Mouse (Mus musculus) embryo, embryonic 9.5 days (tissue): ENCODE results near the gene Psmd3.
"Not testable (repeated sequence)": the region's sequence is repeated elsewhere in the genome, so short reads cannot be mapped to it uniquely, and the experiment has no call there.

Experiments used
- DNase-seq: peaks from one replicate; pipeline ENCODE4 v3.0.0-alpha.2; 2017; ENCODE audit errors: extremely low spot score

Gene Psmd3

DNA sequence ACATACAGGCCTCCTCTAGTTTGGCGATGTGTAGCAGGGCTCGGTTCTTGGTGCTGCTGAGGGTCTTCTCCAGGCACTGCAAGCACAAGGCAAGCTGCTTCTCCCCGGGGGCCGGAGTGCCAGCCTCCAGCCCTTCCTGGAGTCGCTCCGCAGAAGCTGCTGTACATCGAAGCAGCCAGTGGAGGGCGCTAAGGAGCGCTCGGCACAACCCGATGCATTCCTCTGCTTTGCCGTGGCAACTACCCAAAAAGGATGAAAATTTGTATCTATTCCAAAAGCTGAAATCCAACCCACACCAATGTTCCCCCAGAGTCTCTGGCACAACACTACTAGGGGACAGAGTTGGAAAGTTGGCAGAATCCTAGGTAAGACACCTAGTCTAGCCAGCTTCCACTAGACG, 35.5 kb downstream of the Psmd3 start:
- DNase-seq = peak; percentile 60

DNA sequence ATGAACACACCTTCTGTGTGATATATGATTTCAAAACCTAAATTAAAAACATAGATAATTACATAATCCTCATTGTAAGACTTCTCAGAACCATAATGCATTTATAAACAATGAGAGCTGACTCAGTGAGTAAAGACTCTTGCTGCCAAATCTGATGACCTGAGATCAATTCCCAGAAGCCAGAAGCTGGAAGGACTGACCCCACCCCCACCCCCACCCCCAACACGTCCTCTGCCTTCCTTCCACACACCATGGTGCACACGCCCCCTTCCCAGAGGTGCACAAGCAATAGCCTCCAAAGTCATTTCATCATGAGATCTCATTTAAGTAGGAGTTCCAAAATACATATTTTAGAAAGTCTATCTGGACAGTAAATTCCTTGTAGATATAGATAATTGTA, 38.4 kb downstream of the Psmd3 start:
- DNase-seq = no peak

DNA sequence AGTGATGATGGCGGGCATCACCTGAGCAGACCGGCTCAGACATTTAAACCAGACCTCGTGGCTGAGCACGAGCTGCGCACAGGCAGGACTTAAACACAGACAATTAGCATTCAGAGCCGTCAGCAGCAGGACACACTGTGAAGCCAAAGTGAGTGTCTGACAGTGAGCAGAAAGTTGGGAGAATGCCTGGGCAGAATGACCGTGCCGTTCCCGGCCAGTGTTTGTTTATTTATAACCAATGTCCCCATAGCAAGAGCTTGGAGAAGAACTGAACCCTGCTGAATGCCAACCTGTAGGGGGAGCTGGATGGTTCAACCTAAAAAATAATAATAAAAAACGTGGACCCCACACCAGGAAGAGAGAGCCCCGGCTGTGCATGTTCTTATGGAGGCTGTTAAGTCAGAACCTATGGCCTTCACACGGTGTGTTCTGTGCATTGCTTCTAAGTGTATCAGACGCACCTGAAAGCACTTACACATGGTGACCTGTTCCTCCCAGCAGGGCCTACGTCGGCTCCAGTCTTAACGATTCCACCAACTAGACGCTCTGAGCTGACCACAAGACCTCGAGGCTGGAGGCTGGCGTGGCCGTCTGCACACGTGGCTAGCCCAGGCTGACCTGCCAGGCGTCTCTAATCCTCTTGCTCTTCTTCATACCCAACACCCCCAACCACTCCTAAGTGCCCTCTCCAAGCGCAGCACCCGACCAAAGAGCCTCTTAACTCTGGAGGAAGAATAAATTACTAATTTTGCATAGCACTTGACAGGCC, 39.3 kb downstream of the Psmd3 start:
- DNase-seq = no peak

DNA sequence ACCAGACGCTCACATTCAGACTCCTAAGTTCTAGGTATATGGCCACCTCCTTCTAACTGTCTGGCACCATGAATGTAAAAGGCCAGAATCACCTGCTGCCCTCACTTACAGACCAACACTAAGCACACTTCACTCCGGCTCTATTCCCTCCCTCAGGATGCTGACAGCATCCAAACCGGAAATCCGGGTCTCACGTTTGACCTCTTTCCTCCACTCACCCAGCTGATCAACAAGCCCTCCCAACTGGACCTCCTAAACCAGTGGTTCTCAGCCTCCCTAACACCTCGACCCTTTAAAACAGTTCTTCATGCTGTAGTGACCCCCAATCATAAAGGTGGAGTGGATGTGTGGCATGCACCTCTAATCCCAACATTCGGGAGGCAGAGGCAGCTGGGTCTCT, 40.7 kb downstream of the Psmd3 start:
- no peak for DNase-seq

DNA sequence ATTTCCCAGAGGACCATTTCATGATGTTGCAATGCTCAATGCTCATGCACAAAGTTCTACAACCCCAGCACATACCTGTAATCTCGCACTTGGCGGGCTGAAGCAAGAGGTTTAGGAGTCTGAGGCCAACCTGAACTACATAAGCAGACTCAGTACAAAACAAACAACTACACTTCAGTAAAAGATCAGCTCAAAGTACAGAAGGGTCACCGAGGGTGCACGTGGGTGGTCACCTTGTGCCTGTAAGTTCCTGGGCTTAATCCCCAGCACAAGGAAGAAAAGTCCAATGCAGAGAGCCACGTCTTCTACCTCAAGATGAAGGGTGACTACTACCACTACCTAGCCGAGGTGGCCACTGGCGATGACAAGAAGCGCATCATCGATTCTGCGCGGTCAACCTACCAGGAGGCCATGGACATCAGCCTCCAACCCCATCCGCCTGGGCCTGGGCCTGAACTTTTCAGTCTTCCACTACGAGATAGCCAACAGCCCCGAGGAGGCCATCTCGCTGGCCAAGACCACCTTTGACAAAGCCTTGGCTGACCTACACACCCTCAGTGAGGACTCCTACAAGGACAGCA, 43.7 kb downstream of the Psmd3 start:
- no peak for DNase-seq

DNA sequence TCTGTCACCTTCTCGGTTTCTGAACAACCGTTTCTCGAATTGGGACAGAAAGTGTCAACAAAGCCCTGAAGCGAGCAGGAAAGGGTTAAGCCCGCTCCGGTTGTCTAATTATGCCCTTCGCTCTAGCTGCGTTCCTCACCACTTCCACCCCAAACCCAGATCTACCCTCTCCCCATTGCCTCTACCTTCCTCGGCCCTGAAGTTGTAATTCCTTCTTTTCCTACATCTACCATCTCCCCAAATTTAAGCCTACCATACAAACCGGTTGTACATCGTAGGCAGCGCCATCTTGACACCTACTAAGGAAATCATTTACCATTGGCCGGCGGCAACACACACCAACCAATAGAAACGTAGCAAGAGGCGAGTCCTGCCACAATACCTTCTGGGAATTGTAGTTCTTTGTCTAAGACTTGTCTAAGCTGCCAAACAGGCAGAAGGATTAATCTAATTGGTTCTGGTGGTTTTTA, 46.8 kb downstream of the Psmd3 start, which contains the start of gene Med24:
TSS of gene Med24 (minus strand) at position 317 of the 470 bp plus-strand sequence.
- DNase-seq = peak; percentile 89

DNA sequence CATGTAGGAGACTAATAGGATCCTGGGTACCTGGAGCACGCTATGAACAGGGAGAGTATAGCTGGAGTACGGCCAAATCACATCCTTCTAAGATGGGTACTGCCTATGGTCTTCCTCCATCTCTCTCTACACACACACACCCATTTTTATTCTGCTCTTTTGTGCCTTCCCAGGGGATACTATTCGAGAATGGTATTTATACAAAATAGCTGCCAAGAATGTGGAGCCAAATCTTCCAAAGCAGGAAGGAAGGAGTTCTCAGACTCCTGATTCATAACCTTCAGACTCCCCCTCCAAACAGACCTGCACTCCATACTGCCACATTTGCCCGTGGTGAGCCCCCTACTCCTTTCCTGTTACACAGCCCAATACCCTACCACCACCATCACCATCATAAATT, 48.4 kb downstream of the Psmd3 start:
- DNase-seq = no peak

DNA sequence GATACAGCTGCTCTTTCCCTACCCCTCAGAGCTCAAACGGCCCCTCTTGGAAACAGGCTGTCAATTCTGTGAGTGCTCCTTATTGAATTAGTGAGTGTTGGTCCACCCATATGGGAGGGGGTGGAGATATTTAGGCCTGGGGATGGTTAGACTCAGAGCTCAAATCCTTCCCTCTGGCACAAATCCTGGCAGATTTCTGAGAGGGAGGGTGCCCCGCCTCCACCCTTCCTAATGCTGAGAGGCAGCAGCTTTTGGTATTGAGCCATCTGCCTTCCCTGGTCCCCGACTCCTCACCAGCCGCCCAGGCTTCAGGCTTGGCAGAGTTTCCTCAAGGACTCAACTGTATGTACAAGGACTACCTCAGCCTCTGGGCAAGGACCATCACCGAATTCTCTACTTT, 48.8 kb downstream of the Psmd3 start:
- no peak for DNase-seq

DNA sequence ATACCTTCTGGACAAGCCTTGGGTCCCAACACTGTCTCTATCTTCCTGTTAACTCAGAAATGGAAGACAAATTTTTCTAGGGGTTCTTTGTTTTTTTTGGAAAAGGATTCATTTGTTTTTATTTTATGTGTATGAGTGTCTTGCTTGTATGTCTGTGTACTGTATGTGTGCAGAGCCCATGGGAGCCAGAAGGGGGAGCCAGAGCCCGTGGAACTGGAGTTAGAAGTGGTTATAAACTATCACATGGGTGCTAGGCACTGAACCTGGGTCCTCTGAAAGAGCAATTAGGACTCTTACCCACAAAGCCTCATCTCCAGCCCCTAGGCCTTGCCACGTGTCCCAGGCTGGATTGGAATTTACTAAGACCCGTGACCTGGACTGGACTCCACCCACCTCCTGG, 51.7 kb downstream of the Psmd3 start:
- no peak for DNase-seq

DNA sequence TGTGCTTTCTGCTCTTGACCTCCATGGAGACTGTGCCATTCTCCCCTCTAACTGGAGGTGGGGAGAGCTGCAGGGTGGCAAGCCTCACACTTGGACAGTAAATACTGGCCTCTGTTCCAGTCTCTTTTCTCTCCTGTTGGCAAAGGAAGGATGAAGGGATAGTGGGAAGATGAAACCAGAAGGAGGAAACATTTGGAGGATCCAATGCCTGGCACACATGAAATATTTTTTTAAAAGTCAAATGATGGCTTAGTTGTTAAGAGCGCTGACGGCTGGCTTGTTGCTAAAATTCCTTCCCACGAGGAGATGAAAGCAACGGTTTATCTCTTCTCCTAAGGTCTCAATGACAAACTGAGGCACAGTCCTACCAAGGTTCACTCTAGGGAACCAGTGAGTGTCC, 52.8 kb downstream of the Psmd3 start:
- no peak for DNase-seq

DNA sequence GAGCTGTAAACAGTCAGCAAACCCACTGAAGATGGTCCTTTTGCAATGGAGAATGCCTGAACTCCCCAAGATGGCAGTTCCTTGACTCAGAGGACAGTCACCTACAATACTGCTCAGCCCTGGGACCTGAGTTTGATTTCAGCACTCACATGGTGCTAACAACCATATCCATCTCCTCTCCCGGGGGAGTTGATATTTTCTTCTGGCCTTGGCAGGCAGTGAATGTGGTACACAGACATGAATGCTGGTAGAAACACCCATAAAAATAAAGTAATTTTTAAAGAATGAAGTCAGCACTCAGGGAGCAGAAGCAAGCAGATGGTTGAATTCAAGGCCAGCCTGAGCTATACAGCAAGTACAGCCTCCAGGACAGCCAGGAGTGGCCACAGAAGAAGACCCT, 53.8 kb downstream of the Psmd3 start:
- DNase-seq = no peak

DNA sequence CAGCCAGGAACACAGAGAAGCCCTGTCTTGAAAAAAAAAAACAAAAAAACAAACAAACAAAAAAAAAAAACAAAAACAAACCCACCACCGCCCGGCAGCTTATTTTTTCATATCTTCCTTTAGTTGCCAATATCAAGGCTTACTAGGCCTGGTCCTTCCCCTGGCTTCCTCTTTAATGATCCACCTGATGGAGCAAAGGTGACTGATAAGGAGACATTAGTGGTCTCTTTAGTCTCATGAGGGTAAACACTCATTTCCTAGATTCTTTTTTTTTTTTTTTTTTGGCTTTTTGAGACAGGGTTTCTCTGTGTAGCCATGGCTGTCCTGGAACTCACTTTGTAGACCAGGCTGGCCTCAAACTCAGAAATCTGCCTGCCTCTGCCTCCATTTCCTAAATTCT, 54.9 kb downstream of the Psmd3 start:
- DNase-seq = not testable (repeated sequence)

DNA sequence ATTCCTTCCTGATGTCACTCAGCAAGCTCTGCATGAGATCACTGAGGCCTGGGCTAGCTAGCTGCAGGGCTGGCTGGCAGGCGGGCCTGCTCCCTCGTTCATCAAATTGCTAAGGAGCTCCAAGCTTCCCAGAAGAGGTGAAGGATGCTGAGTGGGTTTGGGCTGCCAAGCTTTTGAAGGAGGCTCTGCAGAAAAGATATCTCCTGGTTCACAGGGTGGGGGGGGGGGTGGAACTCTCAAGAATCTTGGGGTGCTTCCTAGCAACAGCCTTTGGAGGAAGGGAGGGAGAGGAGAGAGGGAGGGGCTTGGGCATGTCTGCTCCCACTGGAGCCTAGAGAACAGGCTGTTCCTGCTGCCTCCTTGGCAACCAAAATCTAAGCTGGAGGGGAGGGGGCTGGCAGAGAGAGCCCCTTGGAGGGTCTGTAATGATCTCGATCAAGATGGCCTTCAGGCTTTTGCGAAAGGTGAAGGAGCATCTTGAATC, 56.1 kb downstream of the Psmd3 start:
- no peak for DNase-seq

DNA sequence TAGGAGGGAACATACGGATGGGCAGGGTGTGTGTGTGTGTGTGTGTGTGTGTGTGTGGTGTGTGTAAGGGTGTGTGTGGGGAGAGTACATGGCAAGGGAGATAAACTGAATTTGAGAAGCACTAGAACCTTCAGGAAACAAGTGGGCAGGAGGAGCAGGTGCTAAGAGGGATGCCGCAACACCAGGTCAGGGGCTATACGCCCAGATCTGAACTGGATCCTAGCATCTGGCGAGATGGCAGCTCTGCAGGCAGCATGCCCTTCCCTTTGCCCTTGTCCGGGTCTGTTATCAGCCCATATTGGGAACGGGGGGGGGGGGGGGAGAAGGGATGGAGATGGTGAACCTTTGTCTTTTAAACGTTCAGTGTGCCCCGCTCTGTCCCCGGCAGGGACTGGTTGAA, 56.6 kb downstream of the Psmd3 start:
- no peak for DNase-seq

DNA sequence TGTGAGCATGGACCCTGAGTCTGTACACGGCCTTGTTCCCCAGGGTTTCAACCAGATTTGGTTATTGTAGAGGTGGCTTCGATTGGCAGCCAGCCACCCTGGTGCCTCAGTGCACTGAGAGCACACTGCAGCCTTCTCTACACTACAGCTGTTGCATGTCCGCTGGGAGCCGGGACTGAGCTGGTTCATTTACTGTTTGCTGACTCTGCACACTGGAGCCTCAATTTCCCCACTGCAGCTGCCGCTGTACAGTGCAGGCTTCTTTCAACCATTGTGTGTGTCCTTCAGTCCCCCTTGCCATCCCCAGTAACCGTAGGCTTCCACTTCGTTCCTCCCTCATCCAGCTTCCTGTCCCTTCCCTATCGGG, 57.7 kb downstream of the Psmd3 start:
- DNase-seq = no peak

DNA sequence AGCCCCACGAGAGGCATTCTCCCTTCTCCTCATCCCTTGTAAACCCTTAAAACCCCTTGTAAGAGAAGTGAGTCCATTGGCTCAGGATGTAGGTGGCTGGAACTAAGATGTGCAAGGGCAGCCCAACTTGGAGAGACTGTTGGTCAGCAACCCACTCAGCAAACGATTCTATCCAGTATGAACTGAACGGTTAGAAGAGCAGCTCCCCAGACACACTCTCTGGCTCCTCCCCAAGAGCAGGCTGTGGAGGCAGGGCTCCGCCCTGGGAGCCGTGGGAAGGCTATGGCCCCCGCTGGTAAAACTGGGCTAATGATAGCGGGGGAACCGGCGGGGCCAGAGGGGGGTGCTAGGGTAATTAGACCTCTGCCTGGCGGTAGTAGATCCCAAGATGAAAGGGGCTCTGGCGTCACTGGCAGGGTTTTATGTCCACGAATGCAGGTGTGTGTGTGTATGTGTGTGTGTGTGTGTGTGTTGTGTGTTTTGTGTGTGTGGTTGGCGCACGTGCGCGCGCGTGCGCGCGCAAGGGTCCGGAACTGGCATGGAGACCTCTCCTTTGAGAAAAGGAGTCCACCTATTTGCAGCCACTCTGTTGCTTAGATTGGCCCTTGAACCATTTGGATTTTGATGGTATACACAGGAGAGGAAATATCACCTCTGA, 58.2 kb downstream of the Psmd3 start, which contains the start of gene Thra:
TSS of gene Thra (plus strand) at position 246 of the 658 bp plus-strand sequence.
- DNase-seq = peak; percentile 81

DNA sequence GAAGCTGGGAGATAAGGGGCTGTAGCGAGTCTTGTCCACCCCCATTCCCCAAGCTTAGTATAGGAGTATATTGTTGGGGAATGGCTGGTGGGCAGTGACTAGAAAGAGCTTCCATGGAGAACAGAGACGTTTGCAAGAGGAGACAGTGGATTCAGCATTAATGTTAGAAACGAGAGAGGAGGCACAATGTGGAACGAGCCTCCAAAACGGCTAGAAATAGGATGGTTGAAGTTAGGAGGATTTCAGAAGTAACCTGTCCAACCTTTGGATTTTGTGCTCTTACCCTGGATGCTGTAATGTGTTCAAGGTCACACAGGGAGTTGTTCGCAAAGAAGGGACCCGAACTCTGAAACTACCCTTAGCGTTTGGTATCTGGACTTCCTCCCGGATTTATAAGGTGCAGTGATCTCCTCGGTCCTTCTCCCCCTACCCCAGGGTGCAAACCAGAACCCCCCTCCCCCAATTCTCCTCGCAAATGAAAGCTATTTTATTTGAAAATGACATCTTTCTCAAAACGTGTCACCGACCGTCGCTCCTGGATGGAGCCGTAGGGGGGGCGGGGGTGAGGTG, 58.8 kb downstream of the Psmd3 start:
- no peak for DNase-seq

DNA sequence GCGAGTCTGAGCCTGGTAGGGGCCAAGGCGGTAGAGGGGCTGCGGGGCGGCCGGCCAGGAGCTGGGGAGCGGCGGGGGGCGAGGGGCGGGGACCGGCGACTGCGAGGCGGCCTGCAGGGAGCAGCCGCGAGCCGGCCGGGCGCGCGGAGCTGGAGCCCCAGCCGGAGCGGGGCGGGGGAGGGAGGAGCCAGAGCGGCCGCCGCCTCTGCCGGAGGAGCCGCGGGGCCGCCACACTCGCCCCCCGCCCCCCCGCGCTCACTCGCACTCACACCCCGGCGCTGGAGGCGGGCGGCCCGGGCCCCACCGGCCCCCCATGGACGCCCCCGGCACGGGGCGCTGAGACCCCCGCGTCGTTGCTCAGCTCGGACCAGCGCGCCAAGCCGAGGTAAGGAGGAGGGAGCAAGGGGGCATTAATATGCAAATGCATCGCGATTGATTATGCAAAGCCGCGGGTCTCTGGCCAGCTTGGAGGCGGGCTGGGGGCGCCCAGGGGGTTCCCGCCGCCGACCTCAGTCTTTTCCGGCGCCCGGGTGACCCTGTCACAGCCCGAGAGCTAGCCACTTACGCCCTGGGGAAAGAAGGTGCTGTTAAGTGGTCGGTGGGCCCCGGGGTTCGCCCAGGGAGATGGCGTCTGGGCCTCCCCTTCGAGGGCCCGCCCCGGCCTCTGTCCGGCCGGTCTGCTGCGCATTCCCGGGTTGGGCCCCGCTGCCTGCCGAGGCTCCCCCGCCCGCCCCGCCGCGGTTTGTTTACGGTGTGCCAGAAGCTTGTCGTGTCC, 59.5 kb downstream of the Psmd3 start:
- peak; percentile 91 for DNase-seq

DNA sequence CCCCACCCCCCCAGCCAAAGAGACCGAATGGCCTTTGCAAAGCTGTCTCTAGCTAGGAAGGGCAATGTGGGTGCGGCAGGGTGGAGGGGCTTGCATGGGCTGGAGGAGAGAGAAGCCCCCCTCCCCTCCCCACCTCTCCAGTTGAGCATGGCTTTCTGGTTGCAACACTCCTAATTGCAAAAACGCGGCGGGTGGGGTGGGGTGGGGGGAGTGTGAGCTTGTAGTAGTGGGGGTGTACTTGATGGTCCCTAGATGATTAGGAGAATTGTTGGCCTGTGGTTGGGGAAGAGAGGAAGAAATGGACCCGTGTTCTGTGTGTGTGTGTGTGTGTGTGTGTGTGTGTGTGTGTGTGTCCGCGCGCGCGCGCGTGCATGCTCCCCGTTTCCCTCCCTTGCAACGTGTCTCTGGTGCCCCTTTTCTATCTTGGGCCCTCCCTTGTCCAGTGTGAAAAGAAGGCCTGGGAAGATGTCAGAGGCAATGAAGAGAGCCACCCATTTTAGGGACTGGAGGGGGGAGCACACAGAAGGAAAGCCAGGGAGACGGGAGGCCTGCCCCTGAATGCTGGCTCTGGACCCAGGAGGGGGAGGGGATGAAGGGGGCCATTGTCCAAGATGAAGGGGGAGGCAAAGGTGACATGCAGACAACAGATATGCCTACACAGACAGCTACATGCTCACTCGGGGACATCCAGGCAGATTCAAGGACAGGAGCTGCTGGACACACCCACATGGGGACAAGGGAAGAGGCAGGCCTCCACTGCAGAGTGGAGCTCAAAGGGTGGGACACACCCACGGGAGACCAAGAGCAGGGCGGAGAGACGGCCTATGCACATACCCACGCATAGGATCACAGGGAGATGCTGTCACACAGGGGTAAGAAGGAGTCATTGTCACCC, 60.3 kb downstream of the Psmd3 start:
- DNase-seq = no peak

DNA sequence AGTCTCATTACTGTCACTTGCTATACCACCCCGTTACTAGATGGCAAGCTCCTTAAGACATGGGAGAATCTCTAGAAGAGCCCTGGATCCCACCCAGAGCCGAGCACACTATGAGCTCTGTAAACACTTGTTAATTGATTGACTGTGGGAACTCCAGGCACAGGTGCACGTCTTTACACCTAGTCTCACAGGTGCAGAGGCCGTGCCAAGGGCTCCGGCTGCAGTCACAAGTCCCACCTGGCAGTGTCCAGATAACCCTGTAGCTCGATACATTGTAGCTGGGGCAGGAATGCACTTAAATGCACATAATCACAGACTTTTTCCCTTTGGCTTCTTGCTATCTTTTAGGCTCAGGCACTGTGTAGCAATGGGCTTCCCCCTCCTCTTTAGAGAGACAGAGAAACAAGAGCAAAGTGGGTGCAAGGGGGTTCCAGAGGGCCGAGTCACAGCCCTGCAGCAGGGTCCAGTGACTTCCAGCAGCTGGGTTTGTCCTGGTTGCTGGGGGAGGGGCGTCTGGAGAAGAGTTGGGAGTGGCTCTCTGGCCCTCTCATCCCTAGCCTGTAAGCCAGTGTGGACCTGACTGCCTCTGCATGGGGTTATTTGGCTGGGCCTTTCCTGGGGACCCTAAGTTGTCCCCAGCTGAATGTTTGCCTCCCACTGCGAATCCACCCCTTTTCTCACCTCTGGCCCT, 61.4 kb downstream of the Psmd3 start:
- peak; percentile 67 for DNase-seq
